Mouse (Mus musculus): ENCODE results near the gene Tns2.
"Not testable (repeated sequence)": the region's sequence is repeated elsewhere in the genome, so short reads cannot be mapped to it uniquely, and the experiment has no call there.

The Tns2 gene

GRCm38 (mm10) chr15:102100161-102100981 is at the start of gene Tns2:
Gene Tns2, plus strand, starts transcription at chr15:102100413.
- peak; percentile 79 for DNase-seq

DNA sequence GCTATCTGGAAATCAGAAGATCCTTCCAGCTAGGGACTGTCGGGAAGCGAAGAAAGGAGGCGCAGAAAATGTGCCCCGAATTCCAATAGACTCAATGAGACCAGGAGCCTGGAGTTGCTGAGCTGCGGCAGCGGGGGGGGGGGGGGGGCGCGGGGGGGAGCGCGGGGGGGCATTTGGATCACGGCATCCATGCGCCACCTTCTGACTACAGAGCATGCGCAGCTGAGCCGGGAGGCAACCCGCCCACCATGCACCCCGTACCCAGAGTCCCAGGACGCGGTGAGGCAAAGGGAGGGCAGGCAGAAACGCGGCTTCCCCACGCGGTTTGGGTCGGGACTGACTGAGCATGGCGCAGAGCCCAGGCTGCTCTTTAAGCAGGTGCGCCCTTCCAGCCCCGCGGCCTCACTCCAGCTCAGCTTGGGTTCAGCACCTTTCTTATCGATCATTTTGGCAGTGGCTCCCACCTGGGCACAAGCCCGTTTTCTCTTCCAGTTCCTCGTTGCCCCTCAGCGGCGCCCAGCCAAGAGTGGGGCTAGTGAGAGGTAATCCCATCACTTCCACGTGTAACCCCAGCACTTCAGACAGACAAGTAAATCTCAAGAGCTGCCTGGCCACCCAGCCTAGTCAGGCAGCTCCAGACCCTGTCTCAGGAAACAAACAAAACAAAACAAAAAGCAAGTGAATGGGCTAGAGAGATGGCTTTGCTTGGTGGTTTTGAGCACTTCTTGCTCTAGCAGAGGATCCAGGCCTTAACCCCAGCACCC is 48.1 kb upstream of the Tns2 start:
- DNase-seq = peak; percentile 49

- DNase-seq = no peak
These were observed 43.6 kb upstream of the Tns2 start for GRCm38 (mm10) chr15:102056495-102057174.

GRCm38 (mm10) chr15:102065661-102066325 is 34.4 kb upstream of the Tns2 start:
- DNase-seq = peak; percentile 90

DNA sequence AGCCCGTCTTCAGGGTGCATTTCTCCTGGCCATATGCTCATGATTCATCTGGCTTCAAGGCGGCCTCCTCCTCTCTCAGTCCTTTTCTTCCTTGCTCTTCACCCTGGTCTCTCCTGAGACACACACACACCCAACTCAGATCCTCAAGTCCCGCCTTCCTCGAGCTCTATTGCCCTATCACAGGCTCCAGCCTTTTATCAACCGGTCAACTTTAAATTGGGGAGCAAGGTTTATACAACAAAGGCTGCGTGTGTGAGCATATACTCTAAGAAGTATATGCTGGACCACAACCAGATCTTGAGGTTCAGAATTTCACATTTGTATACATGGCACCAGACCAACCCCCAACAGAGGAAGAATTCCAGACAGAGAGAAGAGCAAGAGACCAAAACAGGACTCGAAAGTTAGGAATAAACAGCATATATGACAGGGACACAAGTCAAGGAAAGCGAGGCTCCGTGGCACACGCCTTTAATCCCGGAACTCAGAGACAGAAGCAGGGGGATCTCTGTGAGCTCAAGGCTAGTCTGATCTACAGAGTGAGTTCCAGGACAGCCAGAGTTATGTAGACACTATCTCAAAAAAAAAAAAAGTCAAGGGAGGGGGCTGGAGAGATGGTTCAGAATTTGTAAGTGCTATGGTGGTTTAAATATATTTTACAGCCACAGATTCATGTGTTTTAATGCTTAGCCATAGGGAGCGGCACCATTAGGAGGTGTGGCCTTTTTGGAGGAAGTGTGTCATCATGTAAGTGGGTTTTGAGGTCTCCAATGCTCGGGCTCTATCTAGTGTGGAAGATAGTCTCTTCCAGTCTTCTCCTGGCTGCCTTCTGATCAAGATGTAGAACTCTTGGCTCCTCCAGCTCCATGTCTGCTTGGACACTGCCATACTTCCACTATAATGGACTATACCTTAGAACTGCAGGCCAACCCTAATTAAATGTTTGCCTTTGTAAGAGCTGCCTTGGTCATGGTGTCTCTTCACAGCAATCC is 29.4 kb upstream of the Tns2 start:
- DNase-seq = no peak

- no peak for DNase-seq
These were observed 27.2 kb upstream of the Tns2 start for GRCm38 (mm10) chr15:102072963-102073558.

DNA sequence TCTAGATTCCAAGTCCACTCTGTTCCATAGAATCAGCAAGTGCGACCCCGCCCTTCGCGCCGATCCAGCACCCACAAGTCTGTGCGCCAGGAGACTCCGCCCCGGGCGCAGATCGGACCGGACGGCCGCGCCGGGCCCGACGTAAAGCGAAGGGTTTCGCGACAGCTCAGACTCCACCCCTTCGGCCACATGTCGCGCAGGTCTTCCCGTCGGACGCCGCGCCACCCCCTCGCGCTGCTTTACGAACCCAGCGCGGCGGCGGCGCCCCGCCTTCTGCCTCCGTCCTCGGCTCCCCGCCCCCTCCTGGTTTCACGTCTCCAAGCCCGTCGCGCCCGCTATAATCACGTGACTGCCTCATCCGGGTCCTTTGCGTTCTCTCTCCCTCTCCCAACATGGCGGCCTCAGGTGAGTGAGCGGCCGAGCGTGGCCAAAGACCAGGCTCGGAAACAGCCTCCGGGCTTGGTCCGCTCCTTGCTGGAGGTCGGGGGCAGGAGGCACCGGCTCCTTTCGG is 26.6 kb upstream of the Tns2 start, which contains the start of gene Eif4b:
Eif4b (plus strand) TSS at position 215 of the 511 bp plus-strand sequence.
- DNase-seq = peak; percentile 99

DNA sequence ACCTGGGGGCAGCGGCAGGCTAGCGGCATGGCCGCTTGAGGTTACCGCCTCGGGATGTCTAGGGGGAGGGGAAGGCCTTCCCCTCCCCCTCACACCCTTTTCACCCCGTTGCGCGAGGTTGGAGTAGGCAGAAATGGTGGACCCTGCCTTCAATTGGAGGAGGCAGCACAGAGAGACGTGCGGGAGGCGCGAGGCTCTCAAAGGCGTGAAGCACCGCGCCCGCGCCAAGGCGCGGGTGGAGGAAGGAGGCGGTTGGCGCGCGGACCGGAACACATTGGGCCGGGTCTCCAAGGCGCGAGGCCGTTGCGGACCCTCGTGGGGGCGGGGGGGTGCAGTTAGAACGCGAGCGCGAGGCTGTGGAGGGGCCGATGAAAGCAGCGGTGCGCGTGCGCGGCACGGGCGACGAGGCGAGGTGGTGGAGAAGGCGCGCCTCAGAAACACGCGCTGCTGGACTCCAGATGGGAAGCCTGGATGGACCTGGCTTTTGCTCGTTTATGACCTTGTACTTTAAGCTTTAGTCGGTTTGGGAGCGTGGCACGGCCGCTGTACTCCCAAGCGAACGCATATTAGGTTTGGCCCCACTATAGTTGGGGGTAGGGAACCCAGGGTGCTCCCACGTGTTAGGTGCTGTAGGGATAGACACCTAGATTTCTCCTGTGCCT is 26.0 kb upstream of the Tns2 start:
- DNase-seq = peak; percentile 65

DNA sequence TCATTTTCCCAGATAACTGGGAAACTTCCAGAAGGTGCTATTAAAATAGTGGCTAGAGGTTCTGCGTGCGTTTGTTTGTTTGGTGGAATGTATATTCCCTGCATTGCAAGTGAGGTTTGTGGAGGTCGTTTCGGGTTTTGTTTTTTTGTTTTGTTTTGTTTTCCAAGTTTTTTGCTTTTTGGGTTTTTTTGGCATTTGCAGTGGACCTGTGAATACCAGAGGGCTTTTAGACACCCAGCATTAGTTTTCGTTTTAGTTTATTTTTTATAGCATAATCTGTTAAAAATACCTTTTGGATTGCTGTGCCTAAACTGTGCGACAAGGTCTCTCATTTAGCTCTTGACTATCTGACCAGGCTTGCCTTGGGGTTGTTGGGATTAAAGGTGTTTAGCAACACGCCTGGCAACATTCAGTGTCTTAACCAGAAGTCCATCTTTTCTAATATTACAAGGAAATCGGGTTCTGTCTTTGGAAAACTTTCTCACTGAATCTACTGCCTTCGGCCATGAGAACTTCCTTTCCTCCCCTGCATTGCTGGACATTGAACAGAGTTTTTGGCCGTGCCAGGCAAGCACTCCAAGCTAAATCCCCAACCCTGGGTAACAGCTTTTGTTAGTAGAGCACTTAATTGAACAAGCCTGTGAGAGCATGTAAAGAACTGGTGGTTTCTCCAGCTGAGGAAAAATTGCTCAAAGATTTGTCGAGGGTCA is 25.2 kb upstream of the Tns2 start:
- no peak for DNase-seq

GRCm38 (mm10) chr15:102077111-102077677 is 23.0 kb upstream of the Tns2 start:
- DNase-seq = no peak

GRCm38 (mm10) chr15:102079221-102079620 is 21.0 kb upstream of the Tns2 start:
- DNase-seq = no peak

- DNase-seq = not testable (repeated sequence)
These were observed 20.3 kb upstream of the Tns2 start for GRCm38 (mm10) chr15:102079924-102080323.

- no peak for DNase-seq
These were observed 19.8 kb upstream of the Tns2 start for GRCm38 (mm10) chr15:102080429-102080828.

DNA sequence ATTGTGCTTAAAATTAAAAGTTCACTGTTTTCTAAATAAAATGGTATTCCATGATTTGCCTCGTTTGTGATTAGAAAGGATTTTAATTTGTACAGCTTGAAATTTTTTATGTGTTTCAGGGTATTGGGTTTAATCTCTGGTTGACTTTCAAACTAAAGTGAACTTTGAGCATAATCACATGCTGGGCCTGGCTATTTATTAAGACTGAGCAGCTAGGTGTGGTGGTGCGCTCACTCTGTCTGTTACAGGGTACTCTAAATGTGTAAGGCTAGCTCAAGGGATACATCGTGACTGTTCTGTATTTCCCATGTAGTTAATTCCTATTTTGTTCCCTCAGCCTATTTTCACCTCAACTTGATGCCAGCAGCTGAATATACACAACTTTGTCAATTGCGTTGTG is 18.1 kb upstream of the Tns2 start:
- DNase-seq = no peak

DNA sequence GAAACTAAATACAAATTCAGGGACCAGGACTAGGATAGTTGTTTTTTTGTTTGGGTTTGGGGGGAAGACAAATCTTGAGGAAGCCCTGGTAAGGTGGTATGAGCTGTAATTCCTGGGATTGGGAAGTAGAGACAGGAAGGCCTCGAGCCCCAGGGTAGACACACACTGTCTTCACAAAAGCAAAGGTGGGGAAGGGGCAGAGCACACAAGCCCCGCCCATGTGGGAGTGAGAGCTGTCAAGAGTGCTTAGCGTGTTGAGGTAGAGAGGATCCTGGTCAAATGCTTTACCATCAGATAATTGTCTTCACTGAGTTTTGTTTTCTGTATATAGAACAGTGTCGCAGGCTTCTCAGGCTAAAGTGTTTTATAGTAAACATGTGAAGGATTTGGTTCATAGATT is 17.2 kb upstream of the Tns2 start:
- no peak for DNase-seq

GRCm38 (mm10) chr15:102089914-102090585 is 10.2 kb upstream of the Tns2 start:
- no peak for DNase-seq

- no peak for DNase-seq
These were observed 9.0 kb upstream of the Tns2 start for GRCm38 (mm10) chr15:102091063-102091679.

DNA sequence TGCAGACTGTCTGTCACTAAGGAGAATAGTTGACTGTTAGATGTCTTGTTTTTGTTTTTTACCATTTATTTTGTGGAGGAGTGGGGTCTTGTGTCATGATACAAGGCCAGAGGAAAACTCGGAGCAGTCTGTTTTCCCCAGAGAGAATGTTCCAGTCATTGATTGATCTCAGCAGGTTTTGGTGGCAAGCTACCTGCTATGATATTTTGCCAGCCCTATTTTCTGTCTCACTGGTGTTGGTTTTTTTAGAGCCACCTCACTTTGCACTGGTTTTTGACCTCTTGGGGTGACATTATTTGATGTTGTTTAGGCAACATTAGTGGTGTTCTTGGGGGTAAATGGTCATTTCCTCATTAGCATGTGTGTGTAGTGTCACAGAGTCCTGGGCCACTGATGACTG is 8.5 kb upstream of the Tns2 start:
- DNase-seq = no peak
